Mouse (Mus musculus) hindbrain, embryonic 13.5 days (tissue): Measurements from ENCODE around the gene Hoxc6. TPM values are rescaled to one million over a fixed set of nuclear protein-coding genes. Genes with fewer than 3 reads are reported as not detected.

Experiments
- ATAC-seq: fragments of 200-750 bp; cut with Nextera tagmentation; 2 replicates; pipeline ENCODE4 v1.8.0; 2017; ENCODE audit warnings: moderate TSS enrichment; ENCODE audit not compliant: low FRiP score
- H3K27ac ChIP-seq: fragments of 300-500 bp; sonication (generic); 2 replicates; pipeline ENCODE4 v1.5.1; 2015; ENCODE audit warnings: inconsistent platforms, mild to moderate bottlenecking, moderate library complexity
- H3K27me3 ChIP-seq: fragments of 300-500 bp; sonication (generic); 2 replicates; pipeline ENCODE4 v1.6.1; 2015; ENCODE audit warnings: mild to moderate bottlenecking, inconsistent platforms
- H3K36me3 ChIP-seq: fragments of 300-500 bp; sonication (generic); 2 replicates; pipeline ENCODE4 v1.6.1; 2015; ENCODE audit warnings: mild to moderate bottlenecking, inconsistent platforms
- H3K4me1 ChIP-seq: fragments of 300-500 bp; sonication (generic); replicated peaks from 2 replicates; pipeline ENCODE4 v1.6.1; 2015; ENCODE audit warnings: inconsistent platforms
- H3K4me2 ChIP-seq: fragments of 300-500 bp; sonication (generic); 2 replicates; pipeline ENCODE4 v1.6.1; 2015; ENCODE audit warnings: inconsistent platforms, mild to moderate bottlenecking, moderate library complexity
- H3K4me3 ChIP-seq: fragments of 300-500 bp; sonication (generic); 2 replicates; pipeline ENCODE4 v1.5.1; 2015; ENCODE audit warnings: mild to moderate bottlenecking, inconsistent platforms
- H3K9ac ChIP-seq: fragments of 300-500 bp; sonication (generic); 2 replicates; pipeline ENCODE4 v1.6.1; 2015; ENCODE audit warnings: mild to moderate bottlenecking, inconsistent platforms
- H3K9me3 ChIP-seq: fragments of 300-500 bp; sonication (generic); 2 replicates; pipeline ENCODE4 v1.6.1; 2016; ENCODE audit warnings: inconsistent platforms
- WGBS: fragments of 180-500 bp; shearing (Covaris S2); methylation state at CpG from one replicate; pipeline ENCODE4 v1.1.7; 2015; 5-methylcytosine and 5-hydroxymethylcytosine counted together
- polyA plus RNA-seq: library from polyadenylated mRNA; unstranded; fragments of >200 nt; fragmentation: Nextera tagmentation; extraction: Ambion mirVana; gene quantifications from 2 replicates; pipeline ENCODE4 v1.2.1, GENCODE M21; 2015

The Hoxc6 gene
- polyA plus RNA-seq, 1 experiment from 2014 or later, result 9.1 TPM

- Histone ChIP-seq H3K36me3 (no peaks in the 10 kb centered on the region), H3K27me3 (peaks cover 100% of the 10 kb centered on the region), H3K27ac (no peak overlapping the region), H3K9ac (no peak overlapping the region), H3K4me1 (peaks cover 7% of the 10 kb centered on the region; the same call in 1 of the 2 replicates), H3K4me3 (no peak overlapping the region), H3K9me3 (no peaks in the 10 kb centered on the region), H3K4me2 (no peak overlapping the region)
- WGBS, result under 1% methylated on average over 12 of the region's 12 CpGs
- no peak for ATAC-seq
Measured at GRCm38 (mm10) chr15:102983716-102984115, 14.3 kb upstream of the Hoxc6 start.

- peaks cover 7% of the 10 kb centered on the region; the same call in 1 of the 2 replicates for H3K4me1 ChIP-seq
- H3K9ac ChIP-seq, result no peak overlapping the region
- no peaks in the 10 kb centered on the region for H3K36me3 ChIP-seq
- no peak for ATAC-seq
- no peak overlapping the region for H3K4me2 ChIP-seq
- no peaks in the 10 kb centered on the region for H3K9me3 ChIP-seq
- H3K4me3 ChIP-seq, result no peak overlapping the region
- H3K27me3 ChIP-seq, result peaks cover 100% of the 10 kb centered on the region
- no peak overlapping the region for H3K27ac ChIP-seq
- WGBS, result 1% methylated on average over 10 of the region's 10 CpGs
Measured at GRCm38 (mm10) chr15:102984521-102984920, 13.5 kb upstream of the Hoxc6 start.

GRCm38 (mm10) chr15:102984925-102985324 lies 13.1 kb upstream of the Hoxc6 start:
- ATAC-seq, result no peak
- Histone ChIP-seq H3K4me1 (peaks cover 7% of the 10 kb centered on the region; the same call in 1 of the 2 replicates), H3K36me3 (no peaks in the 10 kb centered on the region), H3K4me2 (no peak overlapping the region), H3K9ac (no peak overlapping the region), H3K9me3 (no peaks in the 10 kb centered on the region), H3K4me3 (no peak overlapping the region), H3K27ac (no peak overlapping the region), H3K27me3 (peaks cover 100% of the 10 kb centered on the region)
- 7% methylated on average over 3 of the region's 3 CpGs for WGBS

DNA sequence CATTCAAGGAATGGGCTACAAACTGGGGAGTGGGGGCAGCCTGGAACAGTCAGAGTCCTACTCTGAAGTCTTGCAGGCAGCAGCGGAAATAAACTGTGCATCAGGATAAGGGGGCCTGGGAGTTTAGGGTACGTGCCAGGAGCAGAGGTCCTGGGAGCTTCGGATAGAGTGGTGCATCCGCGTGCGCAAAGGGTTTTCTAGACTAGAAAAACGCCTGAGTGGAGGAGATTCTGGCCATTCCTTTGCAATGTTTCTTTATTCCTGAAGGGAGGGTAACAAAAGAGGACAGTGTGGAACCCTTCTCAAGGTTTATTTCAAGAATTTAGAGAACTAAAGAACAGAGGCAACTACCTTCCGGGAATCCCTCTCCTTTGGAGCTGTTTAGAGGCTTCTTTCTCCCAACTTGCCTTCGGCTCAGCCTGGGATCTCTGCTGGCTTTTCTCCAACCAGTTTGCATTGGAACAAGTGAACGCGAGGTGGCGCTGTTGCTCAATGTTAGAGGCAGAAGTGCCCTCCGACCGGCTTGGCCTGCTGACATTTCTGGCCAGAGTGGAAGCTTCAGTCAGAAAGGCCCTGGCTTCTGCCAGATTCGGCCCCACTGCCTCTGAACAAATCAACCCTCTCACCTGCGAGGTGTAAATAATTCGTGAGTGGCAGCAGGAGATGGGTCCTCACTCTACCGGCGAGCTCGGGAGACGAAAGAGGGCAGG lies 10.8 kb upstream of the Hoxc6 start:
- Histone ChIP-seq H3K4me2 (no peak overlapping the region), H3K36me3 (no peaks in the 10 kb centered on the region), H3K27me3 (peaks cover 98% of the 10 kb centered on the region), H3K4me1 (peaks cover 8% of the 10 kb centered on the region), H3K9ac (no peak overlapping the region), H3K9me3 (no peaks in the 10 kb centered on the region), H3K4me3 (no peak overlapping the region), H3K27ac (no peak overlapping the region)
- 3% methylated on average over 21 of the region's 21 CpGs for WGBS
- peak; percentile 49; the same call in 1 of the 2 replicates for ATAC-seq

DNA sequence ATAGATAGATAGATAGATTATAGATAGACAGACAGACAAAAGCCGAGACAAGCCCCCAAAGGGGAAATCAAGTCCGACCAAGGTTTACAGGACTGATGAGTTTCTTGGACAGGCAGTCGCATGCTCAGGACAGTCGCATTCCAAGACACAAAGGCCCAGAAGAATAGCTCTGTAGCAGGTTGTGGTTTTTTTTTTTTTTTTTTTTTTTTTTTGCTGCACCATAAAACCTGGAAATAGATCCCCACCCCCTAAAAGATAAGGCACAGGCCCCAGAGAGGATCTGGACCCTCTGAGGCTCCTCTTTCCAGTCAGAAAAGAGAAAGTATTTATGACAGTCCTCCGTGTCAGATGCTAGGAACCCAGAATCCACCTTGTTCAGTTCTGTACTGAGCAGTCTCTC lies 10.0 kb upstream of the Hoxc6 start:
- Histone ChIP-seq H3K9ac (no peak overlapping the region), H3K27ac (no peak overlapping the region), H3K36me3 (no peaks in the 10 kb centered on the region), H3K4me2 (no peak overlapping the region), H3K4me3 (no peak overlapping the region), H3K9me3 (no peaks in the 10 kb centered on the region), H3K4me1 (peaks cover 8% of the 10 kb centered on the region), H3K27me3 (peaks cover 98% of the 10 kb centered on the region)
- 19% methylated on average over 5 of the region's 5 CpGs for WGBS
- ATAC-seq, result no peak

DNA sequence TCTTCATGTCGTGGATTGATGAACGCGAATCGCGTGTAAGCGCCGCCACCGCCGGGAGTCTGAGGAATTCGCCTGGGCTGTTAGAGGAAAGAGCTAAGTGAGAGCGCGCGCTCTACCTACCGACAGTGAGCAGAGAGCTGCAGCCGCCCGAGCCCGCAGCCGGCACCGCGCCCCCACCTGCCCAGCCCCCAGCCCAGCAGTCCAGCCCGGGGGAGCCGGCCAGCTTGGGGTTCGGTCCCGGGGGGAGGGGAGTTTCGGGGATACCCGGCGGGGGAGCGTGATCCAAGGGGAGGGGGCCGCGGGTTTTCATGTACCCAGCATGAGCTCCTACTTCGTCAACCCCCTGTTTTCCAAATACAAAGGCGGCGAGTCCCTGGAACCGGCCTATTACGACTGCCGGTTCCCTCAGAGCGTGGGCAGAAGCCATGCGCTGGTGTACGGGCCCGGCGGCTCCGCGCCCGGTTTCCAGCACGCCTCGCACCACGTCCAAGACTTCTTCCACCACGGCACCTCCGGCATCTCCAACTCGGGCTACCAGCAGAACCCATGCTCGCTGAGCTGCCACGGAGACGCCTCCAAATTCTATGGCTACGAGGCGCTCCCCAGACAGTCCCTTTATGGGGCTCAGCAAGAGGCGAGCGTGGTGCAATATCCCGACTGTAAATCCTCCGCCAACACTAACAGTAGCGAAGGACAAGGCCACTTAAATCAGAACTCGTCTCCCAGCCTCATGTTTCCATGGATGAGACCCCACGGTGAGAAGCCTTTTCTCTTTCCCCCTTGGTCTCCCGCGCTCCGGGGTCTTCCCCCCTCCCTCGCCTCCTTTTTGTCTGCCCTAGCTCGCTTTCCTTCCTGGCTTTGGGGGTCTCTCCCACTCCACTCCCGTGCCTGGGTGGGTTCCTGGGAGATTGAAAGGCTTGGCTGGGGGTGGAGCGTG lies 7.3 kb upstream of the Hoxc6 start, which contains the start of gene Hoxc8:
Gene Hoxc8, plus strand, starts transcription at position 147 of the 937 bp plus-strand sequence.
- H3K36me3 ChIP-seq, result no peaks in the 10 kb centered on the region
- under 1% methylated on average over 68 of the region's 69 CpGs for WGBS
- peaks cover 96% of the 10 kb centered on the region for H3K27me3 ChIP-seq
- H3K9me3 ChIP-seq, result no peaks in the 10 kb centered on the region
- no peak for ATAC-seq
- H3K4me3 ChIP-seq, result peak within 1 kb of the TSS; percentile 16
- peaks cover 8% of the 10 kb centered on the region for H3K4me1 ChIP-seq
- no peak within 1 kb of the TSS for H3K9ac ChIP-seq
- H3K27ac ChIP-seq, result no peak within 1 kb of the TSS
- peak within 1 kb of the TSS; percentile 29 for H3K4me2 ChIP-seq

DNA sequence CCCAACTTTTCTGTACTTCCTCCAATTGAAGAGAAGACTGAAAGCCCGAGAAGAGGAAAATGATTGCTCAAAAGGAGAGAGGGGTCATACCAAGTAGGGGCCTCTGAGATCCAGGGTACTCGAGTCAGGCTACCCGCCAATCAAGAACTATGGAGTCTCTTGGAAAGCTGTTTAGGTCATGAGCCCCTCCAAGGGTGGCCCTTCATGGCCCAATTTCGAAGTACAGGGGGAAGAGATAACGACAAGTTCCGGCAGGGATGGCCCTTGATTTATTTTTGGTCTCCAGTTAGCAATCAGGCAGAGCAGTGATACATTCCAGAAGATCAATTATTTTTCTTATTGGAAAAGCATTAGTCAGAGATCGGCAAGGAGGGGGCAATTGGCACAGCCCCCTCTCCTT lies 6.3 kb upstream of the Hoxc6 start:
- 2% methylated on average over 7 of the region's 7 CpGs for WGBS
- Histone ChIP-seq H3K27ac (no peak overlapping the region), H3K36me3 (no peaks in the 10 kb centered on the region), H3K27me3 (peaks cover 95% of the 10 kb centered on the region), H3K4me1 (peaks cover 8% of the 10 kb centered on the region), H3K4me2 (no peak overlapping the region), H3K9ac (no peak overlapping the region), H3K9me3 (no peaks in the 10 kb centered on the region), H3K4me3 (no peak overlapping the region)
- no peak for ATAC-seq

GRCm38 (mm10) chr15:102992206-102992605 lies 5.9 kb upstream of the Hoxc6 start:
- Histone ChIP-seq H3K4me2 (no peak overlapping the region), H3K4me3 (no peak overlapping the region), H3K27me3 (peaks cover 95% of the 10 kb centered on the region), H3K36me3 (no peaks in the 10 kb centered on the region), H3K9me3 (no peaks in the 10 kb centered on the region), H3K9ac (no peak overlapping the region), H3K27ac (no peak overlapping the region), H3K4me1 (peaks cover 8% of the 10 kb centered on the region)
- WGBS, result under 1% methylated on average over 11 of the region's 11 CpGs
- no peak for ATAC-seq

DNA sequence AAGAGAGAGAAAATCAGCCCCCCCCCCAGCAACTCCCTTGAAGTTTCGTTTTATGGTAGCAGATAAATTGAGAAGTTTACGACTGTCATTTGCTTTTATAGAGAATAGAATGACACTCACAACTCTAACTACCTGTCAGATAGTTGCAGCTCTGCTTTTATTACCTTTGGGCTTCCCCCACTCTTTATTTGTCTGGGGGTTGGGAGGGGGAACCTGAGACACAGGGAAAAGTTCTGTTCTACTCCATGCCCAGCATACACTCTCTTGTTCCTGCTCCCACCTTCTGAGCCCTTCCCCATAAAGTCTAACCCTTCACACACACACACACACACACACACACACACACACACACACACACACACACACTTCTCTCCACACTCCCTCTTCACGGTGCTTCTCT lies 5.2 kb upstream of the Hoxc6 start:
- 3% methylated on average over 3 of the region's 3 CpGs for WGBS
- Histone ChIP-seq H3K9ac (no peak overlapping the region), H3K9me3 (no peaks in the 10 kb centered on the region), H3K4me3 (no peak overlapping the region), H3K27ac (no peak overlapping the region), H3K36me3 (no peaks in the 10 kb centered on the region), H3K4me1 (peaks cover 8% of the 10 kb centered on the region), H3K4me2 (no peak overlapping the region), H3K27me3 (peaks cover 95% of the 10 kb centered on the region)
- ATAC-seq, result no peak

DNA sequence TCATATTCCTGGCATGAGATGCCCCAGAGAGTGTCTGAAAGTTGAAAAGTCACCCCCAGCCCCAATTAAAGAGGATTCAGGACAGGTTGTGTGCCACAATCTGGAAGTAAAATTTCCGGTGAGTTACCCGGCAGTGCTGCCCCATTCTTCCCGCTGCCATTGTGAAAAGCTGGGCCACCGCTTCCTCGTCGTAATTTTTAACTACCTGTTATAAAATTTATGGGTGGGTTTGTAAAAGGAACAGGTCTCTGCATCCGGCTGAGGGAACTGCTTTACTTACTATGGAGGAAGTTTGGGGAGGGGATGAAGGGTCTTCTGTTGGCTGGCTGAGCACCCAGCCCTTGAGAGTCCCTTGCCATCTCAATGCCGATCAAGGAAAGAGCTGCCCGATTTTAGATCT lies 1.5 kb upstream of the Hoxc6 start:
- Histone ChIP-seq H3K4me2 (no peak overlapping the region), H3K36me3 (no peaks in the 10 kb centered on the region), H3K4me3 (no peak overlapping the region), H3K9ac (no peak overlapping the region), H3K9me3 (no peaks in the 10 kb centered on the region), H3K4me1 (peaks cover 8% of the 10 kb centered on the region), H3K27me3 (peaks cover 97% of the 10 kb centered on the region), H3K27ac (no peak overlapping the region)
- ATAC-seq, result no peak
- 1% methylated on average over 9 of the region's 9 CpGs for WGBS

DNA sequence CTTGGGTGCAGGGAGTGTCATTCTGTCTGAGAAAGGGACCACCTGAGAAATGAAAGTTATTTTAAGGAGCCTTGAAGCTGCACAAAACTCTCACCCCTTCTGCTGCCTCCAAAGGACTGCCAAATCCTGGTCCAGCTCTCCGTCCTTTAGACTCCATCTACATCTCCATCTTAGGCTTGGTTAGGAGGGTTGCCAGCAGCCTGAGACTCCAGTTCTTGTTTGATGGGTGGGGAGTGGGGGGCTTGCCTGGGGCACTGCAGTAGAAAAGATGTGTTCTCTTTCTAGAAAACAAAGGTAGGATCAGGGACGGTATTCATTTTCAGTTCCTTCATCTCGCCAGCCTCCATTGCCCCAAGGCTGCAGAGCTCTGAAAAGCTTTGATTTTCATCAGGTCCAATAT lies 626 bp upstream of the Hoxc6 start:
- Histone ChIP-seq H3K36me3 (no peaks in the 10 kb centered on the region), H3K4me1 (peaks cover 8% of the 10 kb centered on the region), H3K9ac (no peak overlapping the region), H3K4me3 (no peak overlapping the region), H3K27me3 (peaks cover 97% of the 10 kb centered on the region), H3K27ac (no peak overlapping the region), H3K9me3 (no peaks in the 10 kb centered on the region), H3K4me2 (no peak overlapping the region)
- WGBS, result 1% methylated on average over 3 of the region's 3 CpGs
- ATAC-seq, result no peak

DNA sequence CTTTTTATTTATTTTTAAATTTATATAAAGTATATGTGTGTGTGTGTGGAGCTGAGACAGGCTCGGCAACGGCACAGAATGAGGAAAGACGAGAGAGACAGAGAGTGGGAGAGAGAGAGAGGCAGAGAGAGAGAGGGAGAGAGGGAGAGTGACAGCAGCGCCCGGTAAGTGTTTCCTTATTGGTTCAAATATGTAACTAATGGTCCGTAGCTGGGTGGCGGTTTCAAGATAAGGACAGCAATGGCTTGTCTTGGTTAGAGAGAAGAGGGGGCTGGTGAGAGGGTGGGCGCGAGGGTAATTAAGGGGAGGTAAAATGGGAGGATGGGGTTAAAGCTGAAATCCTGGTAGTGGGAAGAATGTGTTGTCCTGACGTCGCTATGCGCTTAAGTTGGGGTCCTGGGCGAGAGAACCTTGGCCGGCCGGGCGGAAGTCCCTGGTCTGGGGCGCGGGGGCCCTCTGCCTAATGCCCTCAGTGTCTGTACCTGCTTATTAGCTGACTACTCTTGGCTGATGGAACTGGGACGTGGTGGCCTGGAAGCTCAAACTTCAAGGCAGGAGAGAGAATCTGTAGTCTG lies 638 bp downstream of the Hoxc6 start:
- Histone ChIP-seq H3K4me3 (peak overlapping the region; percentile 33), H3K9me3 (no peaks in the 10 kb centered on the region), H3K27me3 (peaks cover 98% of the 10 kb centered on the region), H3K27ac (no peak overlapping the region), H3K4me2 (peak overlapping the region; percentile 52), H3K36me3 (no peaks in the 10 kb centered on the region), H3K9ac (no peak overlapping the region), H3K4me1 (peaks cover 8% of the 10 kb centered on the region)
- no peak for ATAC-seq
- 0% methylated on average over 19 of the region's 19 CpGs for WGBS
